Mouse (Mus musculus): ENCODE measurements around the gene Pitpnc1. TPM values are rescaled to one million over a fixed set of nuclear protein-coding genes. Genes with fewer than 3 reads are reported as not detected.

The Pitpnc1 gene
- polyA plus RNA-seq, 1 experiment from 2014 or later, result 14.0 TPM

- Histone ChIP-seq H3K4me2 (no peak overlapping the region), H3K4me3 (replicated peaks) (no peak overlapping the region), H3K9me3 (no peaks in the 10 kb centered on the region), H3K27me3 (replicated peaks) (no peaks in the 10 kb centered on the region), H3K36me3 (peaks cover 4% of the 10 kb centered on the region), H3K4me1 (no peaks in the 10 kb centered on the region), H3K9ac (no peak overlapping the region), H3K27ac (no peak overlapping the region)
- WGBS, result 76% methylated on average over 4 of the region's 4 CpGs
- ATAC-seq (ENCODE audit: insufficient read depth, low FRiP score, low read depth), result no peak
Observed at GRCm38 (mm10) chr11:107161215-107161614, 309.3 kb downstream of the Pitpnc1 start.

GRCm38 (mm10) chr11:107159034-107159433 is 311.5 kb downstream of the Pitpnc1 start:
- H3K4me2 ChIP-seq, result no peak overlapping the region
- no peak for ATAC-seq (ENCODE audit: insufficient read depth, low FRiP score, low read depth)
- H3K27ac ChIP-seq, result no peak overlapping the region
- no peaks in the 10 kb centered on the region for H3K4me1 ChIP-seq
- no peak overlapping the region for H3K9ac ChIP-seq
- no peaks in the 10 kb centered on the region for H3K27me3 ChIP-seq (replicated peaks)
- no peaks in the 10 kb centered on the region for H3K36me3 ChIP-seq
- no peak overlapping the region for H3K4me3 ChIP-seq (replicated peaks)
- 47% methylated on average over 1 of the region's 1 CpGs for WGBS
- H3K9me3 ChIP-seq, result no peaks in the 10 kb centered on the region

Other genes with a start within 250 kb of the Pitpnc1 start
- gene Psmd12, start 8.8 kb upstream of the Pitpnc1 start, polyA plus RNA-seq (2015; fragmentation: Nextera tagmentation; extraction: Ambion mirVana), result 160 and 174 TPM in 2 replicates
- gene Helz, start 77.2 kb upstream of the Pitpnc1 start, polyA plus RNA-seq (2015; fragmentation: Nextera tagmentation; extraction: Ambion mirVana), result 15.7 and 17.3 TPM in 2 replicates
- 0.14 and 0.48 TPM in 2 replicates for gene Cacng1, start 245.8 kb upstream of the Pitpnc1 start, polyA plus RNA-seq (2015; fragmentation: Nextera tagmentation; extraction: Ambion mirVana)

Measured in stomach, embryonic 15.5 days (tissue).